Mouse (Mus musculus) CH12.LX (cell line): ENCODE results near the gene D630003M21Rik.

Experiments used
- CTCF ChIP-seq, 2 experiments: IDR thresholded peaks in 1 of 2; conservative IDR thresholded peaks in 1 of 2; 2 replicates each; pipeline ENCODE4 v1.5.1; 2011 to 2012; ENCODE audit warnings: low read depth in 2 of 2, low read length in 2 of 2, improper control_type of control experiment in 1 of 2, inconsistent platforms in 1 of 2, mild to moderate bottlenecking in 1 of 2, moderate library complexity in 1 of 2
- HCFC1 ChIP-seq: IDR thresholded peaks from 2 replicates; pipeline ENCODE4 v1.6.1; 2012; ENCODE audit warnings: low read depth, mild to moderate bottlenecking, inconsistent platforms, low read length, improper control_type of control experiment
- NRF1 ChIP-seq: IDR thresholded peaks from 2 replicates; pipeline ENCODE4 v1.6.1; 2014; ENCODE audit warnings: low read depth, mild to moderate bottlenecking, inconsistent platforms, low read length, improper control_type of control experiment, moderate library complexity
- POLR2A ChIP-seq: IDR thresholded peaks from 2 replicates; pipeline ENCODE4 v1.6.1; 2011; ENCODE audit warnings: low read depth, mild to moderate bottlenecking, improper control_type of control experiment, low read length
- ZC3H11A ChIP-seq: IDR thresholded peaks from 2 replicates; pipeline ENCODE4 v1.6.1; 2012; ENCODE audit warnings: low read depth, mild to moderate bottlenecking, inconsistent platforms, low read length, improper control_type of control experiment

- TF ChIP-seq ZC3H11A (no peak), CTCF (conservative IDR thresholded peaks at IDR 0.05 in 1 of 2, IDR thresholded peaks at IDR 0.05 in 1 of 2; ENCODE audit: low read depth in 2 of 2, low read length in 2 of 2) (no peak), HCFC1 (no peak), POLR2A (no peak), NRF1 (no peak)
Measured at GRCm38 (mm10) chr2:158139628-158140027, 89.4 kb downstream of the D630003M21Rik start.
